In genomic region chr2:179648573-179649263, GRCm38 (mm10) we compare ENCODE assay signal across 10 mouse cellular contexts.
DNase-seq lines count a peak whose midpoint lies in the region; ATAC-seq and TF ChIP-seq lines count a peak whose summit lies in the region.
"Had no signal": no experiment of that assay in that cellular context is flagged by ENCODE, and none has a peak within 500 bp of the region (broad histone marks: within the 10 kb centered on the region; RNA-seq: fewer than 3 reads in every experiment).

No protein-coding gene starts in this region.

- no peaks in the 10 kb centered on the region for H3K4me1 ChIP-seq in bone marrow macrophage, adult 2 months (ENCODE audit: control insufficient read depth, insufficient read depth, low read length)
- H3K4me1 ChIP-seq: stomach, embryonic 15.5 days had no signal

- no peak for TF ChIP-seq POLR2A in bone marrow macrophage, adult 2 months (IDR thresholded peaks at IDR 0.05; ENCODE audit: borderline replicate concordance, low read depth, low read length)

- intact Hi-C loops in left cerebral cortex, adult 2 months (cut with DNase I), result no loop called here
- intact Hi-C loops in left cerebral cortex, postnatal 10 days (cut with DNase I), result no loop called here

- H3K27ac ChIP-seq in left cerebral cortex, adult 2 months, result no peak overlapping the region
- 0 out of 2 replicates have a peak overlapping the region, but pooled peaks have one; percentile 2 for H3K27ac ChIP-seq in bone marrow macrophage, adult 2 months (ENCODE audit: insufficient read depth, low read depth, low read length)
- H3K27ac ChIP-seq: stomach, embryonic 15.5 days had no signal

- peak overlapping the region; percentile 2; the same call in 1 of the 2 replicates for H3K4me3 ChIP-seq in left cerebral cortex, adult 2 months
- H3K4me3 ChIP-seq in bone marrow macrophage, adult 2 months (ENCODE audit: insufficient read depth, low read length), result no peak overlapping the region
- H3K4me3 ChIP-seq: stomach, embryonic 15.5 days had no signal

- peak; percentile 76 for ATAC-seq in CD4-positive, CD25-positive, alpha-beta regulatory T cell, adult 4 months
- ATAC-seq in megakaryocyte, adult 5-6 weeks (ENCODE audit: poor library complexity, severe bottlenecking), result peak; percentile 44; the same call in 1 of the 2 replicates

- no peak for DNase-seq in left cerebral cortex, adult 2 months (ENCODE audit: extremely low spot score in 1 of 2, low spot score in 2 of 2)
- no peak for DNase-seq in left cerebral cortex, postnatal 10 days (ENCODE audit: extremely low spot score in 1 of 2, low spot score in 2 of 2)
- no peak for DNase-seq in kidney, postnatal 36 days
- no peak for DNase-seq in lung, adult 18-20 months
- DNase-seq in gastrocnemius, postnatal 4 days (ENCODE audit: low spot score in 2 of 2), result no peak
- DNase-seq: adrenal gland, adult 8-10 months had no signal

- TF ChIP-seq CTCF in left cerebral cortex, adult 2 months (IDR thresholded peaks at IDR 0.05), result no peak
- no peak for TF ChIP-seq CTCF in bone marrow macrophage, adult 2 months (IDR thresholded peaks at IDR 0.05; ENCODE audit: low read depth, low read length)
